Mouse (Mus musculus) layer of hippocampus, adult 9-11 months (tissue): ENCODE results near the gene Tmem161a.

Experiments
- DNase-seq: peaks from one replicate; pipeline ENCODE4 v3.0.0; 2022

Tmem161a gene

GRCm38 (mm10) chr8:70172043-70172681 lies at the start of gene Tmem161a:
TSS of gene Tmem161a (plus strand) at chr8:70172356.
- peak; percentile 95 for DNase-seq

- DNase-seq: no peak
Measured at GRCm38 (mm10) chr8:70122863-70123262, 49.3 kb upstream of the Tmem161a start.

GRCm38 (mm10) chr8:70124992-70125391 lies 47.2 kb upstream of the Tmem161a start:
- peak; percentile 48 for DNase-seq

GRCm38 (mm10) chr8:70128435-70128834 lies 43.7 kb upstream of the Tmem161a start:
- peak; percentile 60 for DNase-seq

GRCm38 (mm10) chr8:70129309-70129952 lies 42.7 kb upstream of the Tmem161a start:
- DNase-seq: peak; percentile 90

- DNase-seq: no peak
Measured at GRCm38 (mm10) chr8:70130066-70130465, 42.1 kb upstream of the Tmem161a start.

GRCm38 (mm10) chr8:70131166-70131883 lies 40.8 kb upstream of the Tmem161a start, which contains the start of gene Nr2c2ap:
TSS of gene Nr2c2ap (plus strand) at chr8:70131333.
- DNase-seq: peak; percentile 83

- DNase-seq: no peak
Measured at GRCm38 (mm10) chr8:70134086-70134485, 38.1 kb upstream of the Tmem161a start.

- DNase-seq: no peak
Measured at GRCm38 (mm10) chr8:70134931-70135330, 37.2 kb upstream of the Tmem161a start.

GRCm38 (mm10) chr8:70136591-70136990 lies 35.6 kb upstream of the Tmem161a start:
- DNase-seq: no peak

GRCm38 (mm10) chr8:70137890-70138289 lies 34.3 kb upstream of the Tmem161a start:
- DNase-seq: no peak

GRCm38 (mm10) chr8:70139026-70139857 lies 32.9 kb upstream of the Tmem161a start, which contains the start of the genes Rfxank, Borcs8 and Mef2b:
TSS of gene Rfxank (minus strand) at chr8:70139154.
TSS of gene Borcs8 (plus strand) at chr8:70139499.
TSS of gene Mef2b (plus strand) at chr8:70139711.
- DNase-seq: peak; percentile 99

- no peak for DNase-seq
Measured at GRCm38 (mm10) chr8:70139981-70140380, 32.2 kb upstream of the Tmem161a start.

GRCm38 (mm10) chr8:70147678-70148607 lies 24.2 kb upstream of the Tmem161a start:
- DNase-seq: no peak

GRCm38 (mm10) chr8:70150158-70150557 lies 22.0 kb upstream of the Tmem161a start:
- no peak for DNase-seq

GRCm38 (mm10) chr8:70152537-70153257 lies 19.5 kb upstream of the Tmem161a start:
- no peak for DNase-seq

GRCm38 (mm10) chr8:70157240-70157800 lies 14.8 kb upstream of the Tmem161a start:
- no peak for DNase-seq

- DNase-seq: peak; percentile 54
Measured at GRCm38 (mm10) chr8:70158069-70158853, 13.9 kb upstream of the Tmem161a start.

- DNase-seq: no peak
Measured at GRCm38 (mm10) chr8:70159211-70159610, 12.9 kb upstream of the Tmem161a start.

- DNase-seq: no peak
Measured at GRCm38 (mm10) chr8:70160015-70160414, 12.1 kb upstream of the Tmem161a start.
